Mouse (Mus musculus) midbrain, embryonic 14.5 days (tissue): ENCODE measurements around the gene Add1. TPM values are rescaled to one million over a fixed set of nuclear protein-coding genes. Genes with fewer than 3 reads are reported as not detected.
"Not testable (repeated sequence)": the region's sequence is repeated elsewhere in the genome, so short reads cannot be mapped to it uniquely, and the experiment has no call there.

Experiments used
- ATAC-seq: fragments of 200-750 bp; cut with Nextera tagmentation; 2 replicates; pipeline ENCODE4 v1.8.0; 2017; ENCODE audit warnings: moderate number of reproducible peaks, moderate library complexity; ENCODE audit not compliant: low FRiP score, low TSS enrichment
- DNase-seq: peaks from one replicate; pipeline ENCODE4 v3.0.0-alpha.2; 2015
- H3K27ac ChIP-seq: fragments of 300-500 bp; sonication (generic); replicated peaks from 2 replicates; pipeline ENCODE4 v1.5.1; 2014; ENCODE audit warnings: mild to moderate bottlenecking, low read depth, low read length, moderate library complexity
- H3K27me3 ChIP-seq: fragments of 300-500 bp; sonication (generic); 2 replicates; pipeline ENCODE4 v1.6.1; 2014; ENCODE audit warnings: low read length, control low read depth, mixed read lengths; ENCODE audit not compliant: control insufficient read depth, insufficient read depth
- H3K36me3 ChIP-seq: fragments of 300-500 bp; sonication (generic); 2 replicates; pipeline ENCODE4 v1.6.1; 2014; ENCODE audit warnings: low read length, control low read depth; ENCODE audit not compliant: control insufficient read depth, insufficient read depth
- H3K4me1 ChIP-seq: fragments of 300-500 bp; sonication (generic); 2 replicates; pipeline ENCODE4 v1.6.1; 2014; ENCODE audit warnings: mild to moderate bottlenecking, antibody characterized with exemption, low read length, control low read depth; ENCODE audit not compliant: control insufficient read depth, insufficient read depth
- H3K4me2 ChIP-seq: fragments of 300-500 bp; sonication (generic); 2 replicates; pipeline ENCODE4 v1.6.1; 2014; ENCODE audit warnings: mild to moderate bottlenecking, low read length, moderate library complexity
- H3K4me3 ChIP-seq: fragments of 300-500 bp; sonication (generic); replicated peaks from 2 replicates; pipeline ENCODE4 v1.5.1; 2014; ENCODE audit warnings: low read depth, low read length
- H3K9ac ChIP-seq: fragments of 300-500 bp; sonication (generic); replicated peaks from 2 replicates; pipeline ENCODE4 v1.6.1; 2014; ENCODE audit warnings: mild to moderate bottlenecking, low read length, moderate library complexity
- H3K9me3 ChIP-seq: fragments of 300-500 bp; sonication (generic); 2 replicates; pipeline ENCODE4 v1.6.1; 2016; ENCODE audit warnings: low read length, control low read depth, mixed read lengths; ENCODE audit not compliant: control insufficient read depth
- WGBS: fragments of 180-500 bp; shearing (Covaris S2); extraction: QIAGEN DNeasy Blood & Tissue Kit; methylation state at CpG from one replicate; pipeline ENCODE4 v1.1.7; 2014; 5-methylcytosine and 5-hydroxymethylcytosine counted together
- polyA plus RNA-seq: library from polyadenylated mRNA; unstranded; fragments of >200 nt; fragmentation: Nextera tagmentation; extraction: Ambion mirVana; gene quantifications from 2 replicates; pipeline ENCODE4 v1.2.1, GENCODE M21; 2014

Gene Add1
- polyA plus RNA-seq, 1 experiment from 2014 or later: 221 TPM

- Histone ChIP-seq H3K4me3 (no peak overlapping the region), H3K27me3 (no peaks in the 10 kb centered on the region)
Measured at GRCm38 (mm10) chr5:34582314-34582675, 8.8 kb downstream of the Add1 start.

GRCm38 (mm10) chr5:34585216-34585615 lies 11.8 kb downstream of the Add1 start:
- Histone ChIP-seq H3K9me3 (no peaks in the 10 kb centered on the region), H3K27me3 (no peaks in the 10 kb centered on the region), H3K4me3 (no peak overlapping the region), H3K4me2 (no peak overlapping the region), H3K36me3 (0 out of 2 replicates have a peak, but pooled peaks cover 3% of the 10 kb centered on the region), H3K4me1 (peaks cover 12% of the 10 kb centered on the region; the same call in 1 of the 2 replicates), H3K27ac (no peak overlapping the region), H3K9ac (no peak overlapping the region)
- 79% methylated on average over 5 of the region's 5 CpGs for WGBS
- ATAC-seq (no peak), DNase-seq (no peak)

More at GRCm38 (mm10) chr5:34582314-34582675, 8.8 kb downstream of the Add1 start:
- no peak overlapping the region for H3K4me2 ChIP-seq
- WGBS: 85% methylated on average over 5 of the region's 5 CpGs
- H3K9ac ChIP-seq: no peak overlapping the region
- 0 out of 2 replicates have a peak overlapping the region, but pooled peaks have one; percentile 49 for H3K27ac ChIP-seq
- ATAC-seq (no peak), DNase-seq (no peak)
- no peaks in the 10 kb centered on the region for H3K9me3 ChIP-seq
- 0 out of 2 replicates have a peak, but pooled peaks cover 3% of the 10 kb centered on the region for H3K36me3 ChIP-seq
- H3K4me1 ChIP-seq: peaks cover 9% of the 10 kb centered on the region; the same call in 1 of the 2 replicates

- peaks cover 14% of the 10 kb centered on the region; the same call in 1 of the 2 replicates for H3K4me1 ChIP-seq
- H3K9me3 ChIP-seq: no peaks in the 10 kb centered on the region
- DNase-seq (no peak), ATAC-seq (no peak)
- H3K4me3 ChIP-seq: no peak overlapping the region
- H3K36me3 ChIP-seq: 0 out of 2 replicates have a peak, but pooled peaks cover 3% of the 10 kb centered on the region
- WGBS: 66% methylated on average over 5 of the region's 5 CpGs
- H3K27me3 ChIP-seq: no peaks in the 10 kb centered on the region
- no peak overlapping the region for H3K9ac ChIP-seq
- no peak overlapping the region for H3K27ac ChIP-seq
- no peak overlapping the region for H3K4me2 ChIP-seq
Measured at GRCm38 (mm10) chr5:34587881-34588280, 14.4 kb downstream of the Add1 start.

- Histone ChIP-seq H3K27ac (no peak overlapping the region), H3K4me2 (no peak overlapping the region), H3K4me3 (no peak overlapping the region), H3K9ac (no peak overlapping the region), H3K4me1 (peaks cover 14% of the 10 kb centered on the region; the same call in 1 of the 2 replicates), H3K9me3 (no peaks in the 10 kb centered on the region), H3K27me3 (no peaks in the 10 kb centered on the region), H3K36me3 (no peaks in the 10 kb centered on the region)
- no peak for DNase-seq
- no peak for ATAC-seq
- WGBS: 7% methylated on average over 5 of the region's 5 CpGs
Measured at GRCm38 (mm10) chr5:34590059-34590458, 16.6 kb downstream of the Add1 start.

- Histone ChIP-seq H3K9me3 (no peaks in the 10 kb centered on the region), H3K27me3 (no peaks in the 10 kb centered on the region), H3K4me2 (no peak overlapping the region), H3K36me3 (no peaks in the 10 kb centered on the region), H3K27ac (no peak overlapping the region), H3K9ac (no peak overlapping the region), H3K4me3 (no peak overlapping the region), H3K4me1 (peaks cover 14% of the 10 kb centered on the region; the same call in 1 of the 2 replicates)
- no peak for ATAC-seq
- WGBS: 38% methylated on average over 4 of the region's 4 CpGs
- no peak for DNase-seq
Measured at GRCm38 (mm10) chr5:34590702-34591101, 17.2 kb downstream of the Add1 start.

- WGBS: 15% methylated on average over 5 of the region's 5 CpGs
- no peak for ATAC-seq
- no peak overlapping the region for H3K4me2 ChIP-seq
Measured at GRCm38 (mm10) chr5:34591388-34592004, 18.0 kb downstream of the Add1 start.

GRCm38 (mm10) chr5:34592224-34592623 lies 18.8 kb downstream of the Add1 start:
- not testable (repeated sequence) for H3K27ac ChIP-seq, H3K9ac ChIP-seq, H3K27me3 ChIP-seq, H3K36me3 ChIP-seq, ATAC-seq, H3K4me2 ChIP-seq, H3K9me3 ChIP-seq, H3K4me3 ChIP-seq, DNase-seq
- H3K4me1 ChIP-seq: peaks cover 10% of the 10 kb centered on the region; the same call in 1 of the 2 replicates
- 73% methylated on average over 5 of the region's 5 CpGs for WGBS

More at GRCm38 (mm10) chr5:34591388-34592004, 18.0 kb downstream of the Add1 start:
- H3K9ac ChIP-seq: no peak overlapping the region
- H3K9me3 ChIP-seq: no peaks in the 10 kb centered on the region
- H3K4me3 ChIP-seq: no peak overlapping the region
- DNase-seq: peak; percentile 29
- H3K4me1 ChIP-seq: peaks cover 14% of the 10 kb centered on the region; the same call in 1 of the 2 replicates
- H3K36me3 ChIP-seq: no peaks in the 10 kb centered on the region
- H3K27me3 ChIP-seq: no peaks in the 10 kb centered on the region
- H3K27ac ChIP-seq: no peak overlapping the region

- H3K9me3 ChIP-seq: no peaks in the 10 kb centered on the region
- H3K4me3 ChIP-seq: no peak overlapping the region
- H3K4me2 ChIP-seq: no peak overlapping the region
- H3K27ac ChIP-seq: no peak overlapping the region
- DNase-seq (no peak), ATAC-seq (no peak)
- H3K9ac ChIP-seq: no peak overlapping the region
- H3K27me3 ChIP-seq: no peaks in the 10 kb centered on the region
- WGBS: 98% methylated on average over 6 of the region's 6 CpGs
- H3K36me3 ChIP-seq: peaks cover under 1% of the 10 kb centered on the region; the same call in 1 of the 2 replicates
- peaks cover 8% of the 10 kb centered on the region; the same call in 1 of the 2 replicates for H3K4me1 ChIP-seq
Measured at GRCm38 (mm10) chr5:34592666-34593065, 19.2 kb downstream of the Add1 start.

GRCm38 (mm10) chr5:34593202-34593727 lies 19.8 kb downstream of the Add1 start:
- DNase-seq (no peak), ATAC-seq (no peak)
- Histone ChIP-seq H3K27me3 (no peaks in the 10 kb centered on the region), H3K36me3 (peaks cover 7% of the 10 kb centered on the region; the same call in 1 of the 2 replicates), H3K4me1 (peaks cover 8% of the 10 kb centered on the region; the same call in 1 of the 2 replicates), H3K9me3 (no peaks in the 10 kb centered on the region), H3K9ac (no peak overlapping the region), H3K4me2 (no peak overlapping the region), H3K4me3 (no peak overlapping the region), H3K27ac (no peak overlapping the region)
- 96% methylated on average over 9 of the region's 9 CpGs for WGBS
